Mouse (Mus musculus): ENCODE results near the gene Elp4.

GRCm38 (mm10) chr2:105680146-105680998 is 224.0 kb downstream of the Elp4 start:
- no peak for TF ChIP-seq CTCF (IDR thresholded peaks at IDR 0.05; ENCODE audit: control insufficient read depth, insufficient read depth, insufficient read length)
- no peak for TF ChIP-seq MYOG (IDR thresholded peaks at IDR 0.05; ENCODE audit: control insufficient read depth, extremely low read depth, insufficient read length)
- TF ChIP-seq USF1 (IDR thresholded peaks at IDR 0.05; ENCODE audit: low read depth): no peak
- TF ChIP-seq MYOD1 (IDR thresholded peaks at IDR 0.05; ENCODE audit: control insufficient read depth, insufficient read length, low read depth): no peak
